Mouse (Mus musculus) liver, adult 2 months (tissue): ENCODE results near the gene Grik5.

Experiments
- CTCF ChIP-seq: fragments of 200-500 bp; IDR thresholded peaks from 2 replicates; pipeline ENCODE4 v1.5.1; 2011; ENCODE audit warnings: low read depth, low read length, control low read depth
- POLR2A ChIP-seq: fragments of 200-500 bp; IDR thresholded peaks from 2 replicates; pipeline ENCODE4 v1.6.1; 2011; ENCODE audit warnings: low read length, control low read depth; ENCODE audit not compliant: insufficient read depth; ENCODE audit errors: extremely low read depth

- no peak for TF ChIP-seq POLR2A
- TF ChIP-seq CTCF, result no peak
These were observed 15.2 kb downstream of the Grik5 start for GRCm38 (mm10) chr7:25056951-25057350.
